Mouse (Mus musculus) limb, embryonic 11.5 days (tissue): ENCODE results near the gene Gna13. TPM values are rescaled to one million over a fixed set of nuclear protein-coding genes. Genes with fewer than 3 reads are reported as not detected.

ENCODE experiments used
- ATAC-seq: fragments of 200-750 bp; cut with Nextera tagmentation; 2 replicates; pipeline ENCODE4 v1.8.0; 2017; ENCODE audit warnings: low read depth; ENCODE audit not compliant: insufficient number of reproducible peaks, low FRiP score, low TSS enrichment
- DNase-seq: peaks from one replicate; pipeline ENCODE4 v3.0.0-alpha.2; 2015; ENCODE audit warnings: low spot score
- H3K27ac ChIP-seq: fragments of 300-500 bp; sonication (generic); replicated peaks from 2 replicates; pipeline ENCODE4 v1.5.1; 2014; ENCODE audit warnings: low read depth, mild to moderate bottlenecking, low read length
- H3K27me3 ChIP-seq: fragments of 300-500 bp; sonication (generic); 2 replicates; pipeline ENCODE4 v1.6.1; 2014; ENCODE audit warnings: mild to moderate bottlenecking, low read length, mixed read lengths; ENCODE audit not compliant: control insufficient read depth, insufficient read depth
- H3K36me3 ChIP-seq: fragments of 300-500 bp; sonication (generic); 2 replicates; pipeline ENCODE4 v1.6.1; 2014; ENCODE audit warnings: mild to moderate bottlenecking, low read length, moderate library complexity, mixed read lengths; ENCODE audit not compliant: control insufficient read depth, insufficient read depth
- H3K4me1 ChIP-seq: fragments of 300-500 bp; sonication (generic); 2 replicates; pipeline ENCODE4 v1.6.1; 2014; ENCODE audit warnings: low read length, mixed read lengths; ENCODE audit not compliant: control insufficient read depth, insufficient read depth
- H3K4me2 ChIP-seq: fragments of 300-500 bp; sonication (generic); 2 replicates; pipeline ENCODE4 v1.6.1; 2014; ENCODE audit warnings: low read depth, mild to moderate bottlenecking, moderate library complexity; ENCODE audit not compliant: severe bottlenecking
- H3K4me3 ChIP-seq: fragments of 300-500 bp; sonication (generic); 2 replicates; pipeline ENCODE4 v1.5.1; 2014; ENCODE audit warnings: low read depth, low read length
- H3K9ac ChIP-seq: fragments of 300-500 bp; sonication (generic); 2 replicates; pipeline ENCODE4 v1.6.1; 2014; ENCODE audit warnings: mild to moderate bottlenecking, low read length
- H3K9me3 ChIP-seq: fragments of 300-500 bp; sonication (generic); 2 replicates; pipeline ENCODE4 v1.6.1; 2016; ENCODE audit warnings: low read length; ENCODE audit not compliant: control insufficient read depth
- WGBS: fragments of 180-500 bp; shearing (Covaris S2); extraction: QIAGEN DNeasy Blood & Tissue Kit; methylation state at CpG from one replicate; pipeline ENCODE4 v1.1.7; 2014; 5-methylcytosine and 5-hydroxymethylcytosine counted together
- polyA plus RNA-seq: library from polyadenylated mRNA; unstranded; fragments of >200 nt; fragmentation: Nextera tagmentation; extraction: Ambion mirVana; gene quantifications from 2 replicates; pipeline ENCODE4 v1.2.1, GENCODE M21; 2014

Gna13 gene
- polyA plus RNA-seq, 1 experiment from 2014 or later: 25.4 TPM

- H3K4me3 ChIP-seq: no peak overlapping the region
- ATAC-seq: no peak
- H3K27ac ChIP-seq: no peak overlapping the region
- no peak overlapping the region for H3K4me2 ChIP-seq
- H3K36me3 ChIP-seq: no peaks in the 10 kb centered on the region
- no peak overlapping the region for H3K9ac ChIP-seq
- no peaks in the 10 kb centered on the region for H3K27me3 ChIP-seq
- peaks cover 7% of the 10 kb centered on the region for H3K4me1 ChIP-seq
- no peak for DNase-seq
- 73% methylated on average over 7 of the region's 7 CpGs for WGBS
- H3K9me3 ChIP-seq: no peaks in the 10 kb centered on the region
These were observed 1.4 kb upstream of the Gna13 start for GRCm38 (mm10) chr11:109361241-109361630.

- no peaks in the 10 kb centered on the region for H3K36me3 ChIP-seq
- peak; percentile 28; the same call in 1 of the 2 replicates for ATAC-seq
- peak overlapping the region; percentile 70 for H3K4me2 ChIP-seq
- H3K4me3 ChIP-seq: peak overlapping the region; percentile 91
- H3K27me3 ChIP-seq: no peaks in the 10 kb centered on the region
- 6% methylated on average over 27 of the region's 27 CpGs for WGBS
- peaks cover 7% of the 10 kb centered on the region for H3K4me1 ChIP-seq
- H3K27ac ChIP-seq: peak overlapping the region; percentile 91; the same call in 1 of the 2 replicates
- peak overlapping the region; percentile 91 for H3K9ac ChIP-seq
- no peaks in the 10 kb centered on the region for H3K9me3 ChIP-seq
- DNase-seq: peak; percentile 50
These were observed 784 bp upstream of the Gna13 start for GRCm38 (mm10) chr11:109361631-109362462.

GRCm38 (mm10) chr11:109363191-109364133 lies 831 bp downstream of the Gna13 start:
- peak overlapping the region; percentile 91 for H3K4me3 ChIP-seq
- DNase-seq: peak; percentile 61
- H3K4me1 ChIP-seq: peaks cover 7% of the 10 kb centered on the region
- H3K9me3 ChIP-seq: no peaks in the 10 kb centered on the region
- 3% methylated on average over 47 of the region's 53 CpGs for WGBS
- peak overlapping the region; percentile 91 for H3K9ac ChIP-seq
- H3K4me2 ChIP-seq: peak overlapping the region; percentile 70
- peak; percentile 55 for ATAC-seq
- H3K36me3 ChIP-seq: no peaks in the 10 kb centered on the region
- H3K27ac ChIP-seq: peak overlapping the region; percentile 91
- H3K27me3 ChIP-seq: no peaks in the 10 kb centered on the region

- Histone ChIP-seq H3K9ac (no peak overlapping the region), H3K9me3 (no peaks in the 10 kb centered on the region), H3K27ac (no peak overlapping the region), H3K4me1 (peaks cover 7% of the 10 kb centered on the region), H3K4me2 (peak overlapping the region; percentile 22; the same call in 1 of the 2 replicates), H3K27me3 (no peaks in the 10 kb centered on the region), H3K36me3 (no peaks in the 10 kb centered on the region), H3K4me3 (no peak overlapping the region)
- DNase-seq (no peak), ATAC-seq (no peak)
- 63% methylated on average over 2 of the region's 2 CpGs for WGBS
These were observed 1.7 kb downstream of the Gna13 start for GRCm38 (mm10) chr11:109364337-109364736.

- ATAC-seq: no peak
- H3K4me2 ChIP-seq: no peak overlapping the region
- 88% methylated on average over 10 of the region's 10 CpGs for WGBS
- no peaks in the 10 kb centered on the region for H3K36me3 ChIP-seq
- no peak overlapping the region for H3K9ac ChIP-seq
- no peak overlapping the region for H3K27ac ChIP-seq
- peaks cover 7% of the 10 kb centered on the region for H3K4me1 ChIP-seq
- no peak for DNase-seq
- H3K9me3 ChIP-seq: no peaks in the 10 kb centered on the region
- no peaks in the 10 kb centered on the region for H3K27me3 ChIP-seq
- no peak overlapping the region for H3K4me3 ChIP-seq
These were observed 2.2 kb downstream of the Gna13 start for GRCm38 (mm10) chr11:109364881-109365280.

GRCm38 (mm10) chr11:109365818-109366217 lies 3.2 kb downstream of the Gna13 start:
- H3K4me1 ChIP-seq: peaks cover 7% of the 10 kb centered on the region
- no peak overlapping the region for H3K4me2 ChIP-seq
- DNase-seq (no peak), ATAC-seq (no peak)
- no peak overlapping the region for H3K4me3 ChIP-seq
- H3K27me3 ChIP-seq: no peaks in the 10 kb centered on the region
- H3K27ac ChIP-seq: no peak overlapping the region
- no peak overlapping the region for H3K9ac ChIP-seq
- WGBS: 97% methylated on average over 5 of the region's 5 CpGs
- H3K9me3 ChIP-seq: no peaks in the 10 kb centered on the region
- no peaks in the 10 kb centered on the region for H3K36me3 ChIP-seq

- Histone ChIP-seq H3K9ac (no peak overlapping the region), H3K27me3 (no peaks in the 10 kb centered on the region), H3K4me3 (no peak overlapping the region), H3K4me2 (no peak overlapping the region), H3K4me1 (peaks cover 7% of the 10 kb centered on the region), H3K36me3 (no peaks in the 10 kb centered on the region; the same call in 1 of the 2 replicates), H3K27ac (no peak overlapping the region), H3K9me3 (no peaks in the 10 kb centered on the region)
- DNase-seq: no peak
- no peak for ATAC-seq
- 92% methylated on average over 15 of the region's 15 CpGs for WGBS
These were observed 4.4 kb downstream of the Gna13 start for GRCm38 (mm10) chr11:109366802-109367579.
